Mouse (Mus musculus) hindbrain, embryonic 12.5 days (tissue): ENCODE measurements around the gene Rsu1. TPM values are rescaled to one million over a fixed set of nuclear protein-coding genes. Genes with fewer than 3 reads are reported as not detected.

Source experiments
- ATAC-seq: fragments of 200-750 bp; cut with Nextera tagmentation; 2 replicates; pipeline ENCODE4 v1.8.0; 2017; ENCODE audit warnings: moderate TSS enrichment; ENCODE audit not compliant: low FRiP score
- H3K27ac ChIP-seq: fragments of 300-500 bp; sonication (generic); 2 replicates; pipeline ENCODE4 v1.5.1; 2016; ENCODE audit warnings: mild to moderate bottlenecking
- H3K27me3 ChIP-seq: fragments of 300-500 bp; sonication (generic); 2 replicates; pipeline ENCODE4 v1.6.1; 2016; ENCODE audit warnings: mild to moderate bottlenecking
- H3K36me3 ChIP-seq: fragments of 300-500 bp; sonication (generic); 2 replicates; pipeline ENCODE4 v1.6.1; 2016; ENCODE audit warnings: mild to moderate bottlenecking
- H3K4me1 ChIP-seq: fragments of 300-500 bp; sonication (generic); 2 replicates; pipeline ENCODE4 v1.6.1; 2016
- H3K4me2 ChIP-seq: fragments of 300-500 bp; sonication (generic); replicated peaks from 2 replicates; pipeline ENCODE4 v1.6.1; 2016; ENCODE audit warnings: mild to moderate bottlenecking
- H3K4me3 ChIP-seq: fragments of 300-500 bp; sonication (generic); 2 replicates; pipeline ENCODE4 v1.5.1; 2016; ENCODE audit warnings: mild to moderate bottlenecking
- H3K9ac ChIP-seq: fragments of 300-500 bp; sonication (generic); 2 replicates; pipeline ENCODE4 v1.6.1; 2016; ENCODE audit warnings: mild to moderate bottlenecking, moderate library complexity
- H3K9me3 ChIP-seq: fragments of 300-500 bp; sonication (generic); replicated peaks from 2 replicates; pipeline ENCODE4 v1.6.1; 2016; ENCODE audit warnings: mild to moderate bottlenecking
- WGBS: fragments of 180-500 bp; shearing (Covaris S2); methylation state at CpG from one replicate; pipeline ENCODE4 v1.1.7; 2016; 5-methylcytosine and 5-hydroxymethylcytosine counted together
- polyA plus RNA-seq: library from polyadenylated mRNA; unstranded; fragments of >200 nt; fragmentation: Nextera tagmentation; extraction: Ambion mirVana; gene quantifications from 2 replicates; pipeline ENCODE4 v1.2.1, GENCODE M21; 2016

The Rsu1 gene
- polyA plus RNA-seq, 1 experiment from 2014 or later, result 86.5 TPM

DNA sequence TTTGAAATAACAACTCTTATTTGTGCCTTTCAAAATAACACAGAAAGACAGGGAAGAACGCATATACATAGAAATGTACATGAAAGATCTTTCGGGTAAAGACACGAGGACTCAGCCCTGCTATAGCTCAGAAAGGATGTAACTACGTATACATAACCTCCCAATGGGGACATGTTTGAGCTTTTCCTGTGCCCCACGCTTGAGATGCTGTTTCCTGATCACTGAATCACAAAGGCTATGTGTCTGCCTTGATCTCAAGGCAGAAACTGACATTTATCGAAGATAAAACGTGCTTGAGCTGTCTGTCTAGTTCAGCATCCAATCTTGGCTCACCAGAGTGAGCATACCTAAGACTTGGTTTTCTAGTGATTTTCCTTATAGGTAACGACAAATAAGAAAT lies 138.8 kb downstream of the Rsu1 start:
- ATAC-seq, result no peak
- no peaks in the 10 kb centered on the region for H3K9me3 ChIP-seq
- 82% methylated on average over 8 of the region's 8 CpGs for whole genome bisulfite sequencing

DNA sequence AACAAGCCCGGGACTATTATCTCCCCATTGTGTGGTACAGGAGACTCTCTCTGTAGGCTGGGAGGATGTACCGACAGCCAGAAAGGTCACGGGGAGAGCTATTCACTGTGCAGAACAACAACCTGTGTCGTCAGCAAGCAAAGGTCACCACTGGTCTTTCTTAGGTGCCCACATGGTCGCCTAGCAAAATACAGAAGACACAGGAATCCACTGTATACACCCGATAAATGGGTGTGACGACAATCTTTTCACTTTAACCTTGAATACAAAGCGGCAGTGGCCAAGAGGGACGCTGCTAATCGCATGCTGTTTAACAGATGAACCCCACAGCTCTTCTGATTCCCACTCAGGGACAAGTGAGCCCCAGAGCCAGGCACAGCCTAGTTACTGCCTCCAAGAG lies 141.4 kb downstream of the Rsu1 start:
- H3K27ac ChIP-seq, result peak overlapping the region; percentile 23; the same call in 1 of the 2 replicates

More for the DNA sequence above, 138.8 kb downstream of the Rsu1 start:
- Histone ChIP-seq H3K4me3 (no peak overlapping the region), H3K4me1 (peaks cover 8% of the 10 kb centered on the region; the same call in 1 of the 2 replicates), H3K9ac (no peak overlapping the region), H3K27me3 (no peaks in the 10 kb centered on the region), H3K4me2 (no peak overlapping the region), H3K36me3 (no peaks in the 10 kb centered on the region), H3K27ac (no peak overlapping the region)

DNA sequence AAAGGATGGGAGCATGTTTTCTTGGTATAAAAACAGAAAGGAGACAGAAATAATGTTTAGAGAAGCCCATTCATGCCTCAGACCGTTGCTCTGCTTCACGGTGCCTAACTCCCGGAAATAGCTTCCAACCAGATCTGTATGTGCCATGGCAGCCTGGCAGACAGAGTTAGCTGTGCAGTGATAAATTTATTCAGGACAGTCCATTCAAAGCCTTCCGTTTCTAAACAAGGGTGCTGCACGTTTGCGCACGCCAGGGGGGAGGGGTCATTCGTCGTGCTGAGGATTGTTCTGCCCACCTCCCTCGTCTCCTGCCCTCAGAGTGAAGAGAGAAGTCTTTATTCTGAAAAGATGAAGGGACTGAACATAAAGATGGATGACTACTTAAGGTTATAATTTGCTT lies 141.9 kb downstream of the Rsu1 start:
- Histone ChIP-seq H3K4me2 (peak overlapping the region; percentile 49), H3K9ac (no peak overlapping the region), H3K4me3 (no peak overlapping the region), H3K36me3 (no peaks in the 10 kb centered on the region), H3K27me3 (no peaks in the 10 kb centered on the region), H3K4me1 (peaks cover 8% of the 10 kb centered on the region; the same call in 1 of the 2 replicates), H3K9me3 (no peaks in the 10 kb centered on the region), H3K27ac (no peak overlapping the region)
- ATAC-seq, result peak; percentile 76
- 24% methylated on average over 10 of the region's 10 CpGs for WGBS

More for the DNA sequence above, 141.4 kb downstream of the Rsu1 start:
- 37% methylated on average over 10 of the region's 10 CpGs for WGBS
- Histone ChIP-seq H3K27me3 (no peaks in the 10 kb centered on the region), H3K4me1 (peaks cover 8% of the 10 kb centered on the region; the same call in 1 of the 2 replicates), H3K9ac (no peak overlapping the region), H3K36me3 (no peaks in the 10 kb centered on the region), H3K4me2 (peak overlapping the region; percentile 49), H3K9me3 (no peaks in the 10 kb centered on the region), H3K4me3 (peak overlapping the region; percentile 10; the same call in 1 of the 2 replicates)
- ATAC-seq, result peak; percentile 83

DNA sequence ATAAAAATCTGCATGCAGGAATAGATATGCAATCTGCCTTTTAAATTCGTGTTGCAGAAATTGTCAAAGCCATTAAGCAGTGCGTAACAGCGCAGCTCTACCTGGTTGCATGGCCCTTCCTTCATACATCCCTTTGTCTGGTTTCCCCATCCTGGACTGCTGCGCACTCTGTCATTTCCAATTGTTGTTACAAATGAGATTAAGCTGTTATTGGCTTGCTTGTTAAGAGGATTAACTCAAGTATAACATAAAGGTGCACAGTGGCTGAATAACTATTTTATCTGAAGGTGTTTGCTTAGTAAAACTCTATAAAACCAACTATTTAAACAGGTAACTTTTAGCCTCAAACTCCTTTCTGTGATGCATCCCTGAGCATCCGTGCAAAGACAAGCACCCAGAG lies 150.8 kb downstream of the Rsu1 start:
- no peaks in the 10 kb centered on the region for H3K4me1 ChIP-seq
- H3K4me2 ChIP-seq, result no peak overlapping the region
- H3K4me3 ChIP-seq, result no peak overlapping the region
- H3K36me3 ChIP-seq, result no peaks in the 10 kb centered on the region
- no peak overlapping the region for H3K9ac ChIP-seq
- H3K27me3 ChIP-seq, result no peaks in the 10 kb centered on the region
- 92% methylated on average over 5 of the region's 5 CpGs for WGBS
- H3K27ac ChIP-seq, result no peak overlapping the region
- ATAC-seq, result no peak
- H3K9me3 ChIP-seq, result no peaks in the 10 kb centered on the region

DNA sequence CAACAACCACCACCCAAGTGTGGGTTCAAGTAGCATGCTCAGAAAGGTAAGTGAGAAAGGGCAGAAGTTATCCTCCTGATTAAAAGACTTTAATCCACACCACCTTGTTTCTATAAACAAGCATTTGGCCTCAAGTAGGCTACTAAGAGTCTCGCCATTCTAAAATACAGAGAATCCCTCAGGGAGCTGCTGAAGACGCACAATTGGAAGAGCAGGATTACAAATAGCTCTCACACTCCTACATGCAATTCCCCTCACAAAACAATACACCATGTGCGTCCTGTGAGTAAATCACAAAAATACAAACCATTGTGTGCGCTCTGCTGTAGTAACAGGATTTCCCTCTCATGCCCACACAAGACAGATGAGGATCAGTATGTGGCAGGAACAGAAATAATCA lies 153.3 kb downstream of the Rsu1 start:
- Histone ChIP-seq H3K27me3 (no peaks in the 10 kb centered on the region), H3K9me3 (no peaks in the 10 kb centered on the region), H3K27ac (no peak overlapping the region), H3K36me3 (no peaks in the 10 kb centered on the region), H3K4me3 (no peak overlapping the region), H3K9ac (no peak overlapping the region), H3K4me2 (no peak overlapping the region), H3K4me1 (no peaks in the 10 kb centered on the region)
- 72% methylated on average over 4 of the region's 4 CpGs for WGBS
- no peak for ATAC-seq

DNA sequence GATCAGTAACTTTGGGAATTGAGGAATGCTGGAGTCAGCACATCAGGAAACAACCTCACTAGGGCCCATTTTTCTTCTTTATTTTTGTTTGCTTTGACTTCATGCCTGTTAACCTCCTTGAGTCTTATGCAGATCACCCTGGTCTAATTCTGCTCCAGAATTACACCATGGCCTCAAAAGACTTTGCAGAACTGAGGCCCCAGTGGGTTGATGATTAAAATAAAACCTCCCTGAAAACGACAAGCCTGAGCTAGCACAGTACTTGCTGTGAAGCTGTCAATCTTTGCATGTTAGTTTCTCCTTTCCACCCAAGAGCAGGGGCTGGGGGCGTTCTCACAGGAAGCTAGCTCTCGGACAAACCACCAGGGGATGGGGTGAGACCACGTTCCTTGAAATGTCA lies 164.7 kb downstream of the Rsu1 start:
- WGBS, result 8% methylated on average over 4 of the region's 4 CpGs
- H3K36me3 ChIP-seq, result no peaks in the 10 kb centered on the region
- no peak overlapping the region for H3K4me3 ChIP-seq
- no peak for ATAC-seq
- H3K4me1 ChIP-seq, result peaks cover 5% of the 10 kb centered on the region
- H3K27me3 ChIP-seq, result no peaks in the 10 kb centered on the region
- H3K4me2 ChIP-seq, result no peak overlapping the region
- no peak overlapping the region for H3K27ac ChIP-seq
- no peak overlapping the region for H3K9ac ChIP-seq
- no peaks in the 10 kb centered on the region for H3K9me3 ChIP-seq

DNA sequence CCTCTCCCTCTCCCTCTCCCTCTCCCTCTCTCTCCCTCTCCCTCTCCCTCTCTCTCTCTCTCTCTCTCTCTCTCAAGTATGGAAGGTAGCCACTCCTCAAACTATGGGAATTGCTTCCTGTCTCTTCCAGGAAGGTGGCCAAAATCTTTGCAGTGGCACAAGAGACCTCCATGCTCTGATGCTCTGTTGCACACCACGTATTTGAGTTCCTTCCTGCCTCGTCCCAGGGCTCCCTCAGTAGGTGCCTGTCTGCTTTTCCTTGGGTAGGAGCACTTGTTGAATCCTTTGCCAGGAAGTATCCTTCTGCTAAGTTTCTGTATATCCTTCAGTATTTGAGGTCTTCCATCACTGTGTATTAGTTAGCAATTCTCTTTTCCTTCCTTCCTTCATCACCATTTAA lies 166.8 kb downstream of the Rsu1 start:
- ATAC-seq, result no peak
- 39% methylated on average over 2 of the region's 2 CpGs for WGBS

DNA sequence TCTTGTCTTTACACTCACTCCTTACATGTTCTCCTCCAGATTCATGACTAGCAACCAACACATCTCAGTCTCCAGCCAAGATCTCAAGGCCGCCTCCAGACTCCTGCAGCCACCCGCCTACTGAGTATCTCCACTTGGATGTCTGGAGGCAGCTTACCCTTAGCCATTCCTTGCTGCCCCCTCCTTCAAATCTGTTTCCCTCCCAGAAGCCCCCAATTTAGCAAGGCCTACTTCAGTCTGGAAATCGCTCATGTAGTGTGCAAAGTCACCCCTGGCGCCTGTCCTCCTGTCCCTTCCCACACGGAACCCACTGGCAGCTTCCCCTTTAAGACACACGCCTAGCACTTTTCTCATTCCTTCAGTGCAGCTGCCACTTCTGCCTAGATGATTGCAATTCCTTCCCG lies 167.4 kb downstream of the Rsu1 start:
- 77% methylated on average over 7 of the region's 7 CpGs for WGBS
- Histone ChIP-seq H3K4me1 (peaks cover 5% of the 10 kb centered on the region), H3K36me3 (no peaks in the 10 kb centered on the region), H3K4me3 (no peak overlapping the region), H3K9ac (no peak overlapping the region), H3K27me3 (no peaks in the 10 kb centered on the region), H3K9me3 (no peaks in the 10 kb centered on the region), H3K27ac (no peak overlapping the region), H3K4me2 (no peak overlapping the region)
- no peak for ATAC-seq

More for the DNA sequence above, 166.8 kb downstream of the Rsu1 start:
- Histone ChIP-seq H3K4me3 (no peak overlapping the region), H3K4me2 (no peak overlapping the region), H3K27ac (no peak overlapping the region), H3K36me3 (no peaks in the 10 kb centered on the region), H3K9ac (no peak overlapping the region), H3K27me3 (no peaks in the 10 kb centered on the region), H3K9me3 (no peaks in the 10 kb centered on the region), H3K4me1 (peaks cover 5% of the 10 kb centered on the region)

DNA sequence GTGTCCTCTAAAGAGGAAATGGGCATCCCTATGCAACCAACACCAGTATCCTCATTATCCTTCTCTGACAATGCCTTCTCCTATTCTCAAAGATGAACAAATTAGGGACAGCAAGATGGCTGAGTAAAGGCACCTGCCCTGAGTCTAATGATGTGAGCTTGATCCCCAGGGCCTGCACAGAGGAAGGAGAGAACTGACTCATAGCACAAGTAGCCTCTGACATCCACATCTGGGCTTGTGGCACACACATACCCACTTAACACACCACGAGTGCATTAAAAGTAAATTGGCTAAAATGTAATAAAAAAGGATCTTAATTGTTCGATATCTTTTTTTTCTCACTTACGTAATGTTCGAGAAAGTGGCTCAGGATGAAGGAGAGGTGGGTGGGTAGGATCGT lies 177.2 kb downstream of the Rsu1 start:
- Histone ChIP-seq H3K27ac (no peak overlapping the region), H3K9ac (no peak overlapping the region), H3K9me3 (no peaks in the 10 kb centered on the region), H3K27me3 (no peaks in the 10 kb centered on the region), H3K36me3 (no peaks in the 10 kb centered on the region), H3K4me3 (no peak overlapping the region), H3K4me2 (no peak overlapping the region), H3K4me1 (0 out of 2 replicates have a peak, but pooled peaks cover 2% of the 10 kb centered on the region)
- 96% methylated on average over 5 of the region's 5 CpGs for WGBS
- ATAC-seq, result no peak

DNA sequence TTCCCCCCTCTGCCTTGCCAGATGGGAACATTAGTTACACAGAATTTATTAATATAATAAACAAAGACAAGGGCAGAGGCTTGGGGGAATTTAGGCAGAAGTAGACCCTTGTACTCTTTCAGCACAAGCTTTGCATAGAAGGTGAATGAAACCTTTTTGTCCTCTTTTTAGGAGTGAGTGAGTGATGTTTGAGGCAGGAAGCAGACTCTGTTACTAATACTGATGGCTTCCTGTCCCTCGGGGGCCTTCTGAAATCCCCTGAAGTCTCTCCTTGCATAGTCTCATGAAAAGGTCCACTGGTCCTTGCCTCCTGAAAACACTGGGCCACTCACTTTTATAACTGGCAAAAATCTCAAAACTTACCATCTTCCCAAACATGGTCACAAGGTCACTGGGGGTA lies 177.6 kb downstream of the Rsu1 start:
- 0 out of 2 replicates have a peak, but pooled peaks cover 2% of the 10 kb centered on the region for H3K4me1 ChIP-seq
- H3K4me2 ChIP-seq, result no peak overlapping the region
- H3K27ac ChIP-seq, result no peak overlapping the region
- H3K9ac ChIP-seq, result no peak overlapping the region
- H3K27me3 ChIP-seq, result no peaks in the 10 kb centered on the region
- no peaks in the 10 kb centered on the region for H3K9me3 ChIP-seq
- no peak for ATAC-seq
- no peaks in the 10 kb centered on the region for H3K36me3 ChIP-seq
- no peak overlapping the region for H3K4me3 ChIP-seq
- 61% methylated on average over 1 of the region's 1 CpGs for WGBS

DNA sequence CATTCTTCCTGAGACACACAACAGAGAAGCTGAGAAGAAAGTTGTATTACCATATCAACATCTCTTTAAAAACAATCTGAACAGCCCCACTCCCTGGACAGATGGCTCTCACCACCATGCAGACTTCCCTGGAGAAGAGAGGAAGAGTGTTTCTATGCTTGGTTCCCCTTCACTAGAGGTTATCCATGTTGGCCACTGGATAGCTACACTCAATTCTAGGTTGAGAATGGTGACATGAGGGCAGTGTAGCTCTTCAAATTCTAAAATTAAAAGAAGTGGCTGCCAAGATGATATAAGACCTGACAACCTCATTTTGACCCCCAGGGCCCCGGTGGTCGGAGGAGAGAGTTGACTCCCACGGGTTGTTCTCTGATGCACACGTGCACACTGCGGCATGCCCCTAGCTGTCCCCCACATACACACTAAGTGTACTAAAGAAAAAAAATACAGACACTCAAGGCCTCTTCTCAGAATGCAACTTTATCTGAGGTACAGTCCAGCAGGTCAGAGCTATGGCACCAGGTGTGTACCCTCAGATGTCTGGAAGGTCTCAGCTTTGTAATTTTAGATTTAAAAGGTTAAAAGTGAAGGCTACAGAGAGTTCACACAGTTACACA lies 179.7 kb downstream of the Rsu1 start:
- WGBS, result 79% methylated on average over 5 of the region's 5 CpGs
- H3K4me3 ChIP-seq, result no peak overlapping the region
- H3K4me1 ChIP-seq, result 0 out of 2 replicates have a peak, but pooled peaks cover 2% of the 10 kb centered on the region
- H3K27ac ChIP-seq, result no peak overlapping the region
- ATAC-seq, result no peak
- H3K27me3 ChIP-seq, result no peaks in the 10 kb centered on the region
- no peak overlapping the region for H3K4me2 ChIP-seq
- no peaks in the 10 kb centered on the region for H3K9me3 ChIP-seq
- H3K9ac ChIP-seq, result no peak overlapping the region
- no peaks in the 10 kb centered on the region for H3K36me3 ChIP-seq

DNA sequence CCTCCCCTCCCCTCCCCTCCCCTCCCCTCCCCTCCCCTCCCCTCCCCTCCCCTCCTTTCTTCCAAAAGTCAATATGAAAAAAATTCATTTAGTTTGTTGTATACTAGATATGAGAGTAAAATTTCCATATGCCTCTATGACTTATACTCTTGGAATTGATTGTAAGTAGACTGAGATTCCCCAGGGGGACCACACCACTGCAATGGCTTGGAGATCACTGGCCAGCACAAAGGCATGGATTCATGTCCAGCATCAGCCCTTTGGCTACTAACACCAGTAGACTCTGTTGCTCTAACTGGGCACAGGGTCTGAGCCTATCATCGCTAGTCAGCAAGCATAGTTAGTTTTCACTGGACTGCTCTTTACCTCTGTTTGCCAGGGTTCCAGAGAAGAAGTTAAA lies 180.4 kb downstream of the Rsu1 start:
- 97% methylated on average over 1 of the region's 1 CpGs for WGBS

DNA sequence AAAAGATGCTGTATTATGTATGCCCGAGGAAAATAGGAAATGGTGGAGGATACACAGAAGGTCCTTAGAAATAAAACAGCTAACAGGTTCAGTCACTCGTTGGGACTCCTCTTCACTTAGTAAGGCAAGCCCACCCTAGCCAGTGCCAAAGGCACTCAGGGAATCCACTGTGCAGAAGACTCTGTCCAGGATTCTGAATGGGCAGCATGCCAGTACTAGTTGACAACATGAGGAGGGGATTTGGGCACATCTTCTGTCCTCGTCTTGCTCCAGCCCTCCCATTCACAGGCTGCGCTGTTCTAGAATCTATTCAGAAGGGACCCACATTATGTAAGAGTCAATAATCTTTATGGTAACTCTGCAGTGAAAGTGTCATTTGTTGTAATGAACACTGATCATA lies 181.4 kb downstream of the Rsu1 start:
- H3K36me3 ChIP-seq, result no peaks in the 10 kb centered on the region
- no peaks in the 10 kb centered on the region for H3K9me3 ChIP-seq
- H3K27ac ChIP-seq, result no peak overlapping the region
- H3K9ac ChIP-seq, result no peak overlapping the region
- no peak overlapping the region for H3K4me2 ChIP-seq
- H3K27me3 ChIP-seq, result no peaks in the 10 kb centered on the region
- 0 out of 2 replicates have a peak, but pooled peaks cover 2% of the 10 kb centered on the region for H3K4me1 ChIP-seq
- no peak for ATAC-seq
- 89% methylated on average over 4 of the region's 4 CpGs for WGBS
- H3K4me3 ChIP-seq, result no peak overlapping the region

More for the DNA sequence above, 180.4 kb downstream of the Rsu1 start:
- no peak overlapping the region for H3K27ac ChIP-seq
- H3K9me3 ChIP-seq, result no peaks in the 10 kb centered on the region
- 0 out of 2 replicates have a peak, but pooled peaks cover 2% of the 10 kb centered on the region for H3K4me1 ChIP-seq
- ATAC-seq, result no peak
- H3K36me3 ChIP-seq, result no peaks in the 10 kb centered on the region
- no peak overlapping the region for H3K4me2 ChIP-seq
- H3K9ac ChIP-seq, result no peak overlapping the region
- H3K27me3 ChIP-seq, result no peaks in the 10 kb centered on the region
- no peak overlapping the region for H3K4me3 ChIP-seq
